Mouse (Mus musculus) hindbrain, postnatal 0 days (tissue): ENCODE measurements around the gene Dpp6. TPM values are rescaled to one million over a fixed set of nuclear protein-coding genes. Genes with fewer than 3 reads are reported as not detected.

ENCODE experiments used
- ATAC-seq: fragments of 200-750 bp; cut with Nextera tagmentation; 2 replicates; pipeline ENCODE4 v1.8.0; 2017; ENCODE audit warnings: mild to moderate bottlenecking, moderate TSS enrichment, moderate library complexity
- DNase-seq: peaks from one replicate; pipeline ENCODE4 v3.0.0-alpha.2; 2015; ENCODE audit warnings: low spot score
- H3K27ac ChIP-seq: fragments of 300-500 bp; sonication (generic); 2 replicates; pipeline ENCODE4 v1.5.1; 2014; ENCODE audit warnings: mild to moderate bottlenecking
- H3K27me3 ChIP-seq: fragments of 300-500 bp; sonication (generic); 2 replicates; pipeline ENCODE4 v1.6.1; 2014; ENCODE audit warnings: low read length, mixed read lengths; ENCODE audit not compliant: insufficient read depth
- H3K36me3 ChIP-seq: fragments of 300-500 bp; sonication (generic); 2 replicates; pipeline ENCODE4 v1.6.1; 2014; ENCODE audit warnings: low read length, mixed read lengths; ENCODE audit not compliant: insufficient read depth
- H3K4me1 ChIP-seq: fragments of 300-500 bp; sonication (generic); 2 replicates; pipeline ENCODE4 v1.6.1; 2014; ENCODE audit warnings: antibody characterized with exemption, low read length, mixed read lengths; ENCODE audit not compliant: insufficient read depth
- H3K4me2 ChIP-seq: fragments of 300-500 bp; sonication (generic); 2 replicates; pipeline ENCODE4 v1.6.1; 2014; ENCODE audit warnings: low read depth, mild to moderate bottlenecking, low read length, moderate library complexity, mixed read lengths
- H3K4me3 ChIP-seq: fragments of 300-500 bp; sonication (generic); 2 replicates; pipeline ENCODE4 v1.5.1; 2014; ENCODE audit warnings: low read length
- H3K9ac ChIP-seq: fragments of 300-500 bp; sonication (generic); replicated peaks from 2 replicates; pipeline ENCODE4 v1.6.1; 2014; ENCODE audit warnings: mild to moderate bottlenecking, low read length, moderate library complexity, mixed read lengths
- H3K9me3 ChIP-seq: fragments of 300-500 bp; sonication (generic); 2 replicates; pipeline ENCODE4 v1.6.1; 2016; ENCODE audit warnings: low read length, mixed read lengths
- CTCF ChIP-seq: IDR thresholded peaks from 2 replicates; pipeline ENCODE4 v1.5.1; 2016; ENCODE audit warnings: antibody characterized with exemption, control low read depth, low read depth
- WGBS: fragments of 180-500 bp; shearing (Covaris S2); extraction: QIAGEN DNeasy Blood & Tissue Kit; methylation state at CpG from one replicate; pipeline ENCODE4 v1.1.7; 2014; 5-methylcytosine and 5-hydroxymethylcytosine counted together
- polyA plus RNA-seq: library from polyadenylated mRNA; unstranded; fragments of >200 nt; fragmentation: Nextera tagmentation; extraction: Ambion mirVana; gene quantifications from 2 replicates; pipeline ENCODE4 v1.2.1, GENCODE M21; 2015
- total RNA-seq: library from RNA; depleted of rRNA; stranded (reverse); fragments of >200 nt; gene quantifications from 2 replicates; pipeline ENCODE4 v1.2.3, GENCODE M21; 2014

The Dpp6 gene
- total and polyA plus RNA-seq, 2 experiments from 2014 or later: 81.1 to 154 TPM

- H3K36me3 ChIP-seq: peaks cover 54% of the 10 kb centered on the region
- H3K9me3 ChIP-seq: no peaks in the 10 kb centered on the region
- H3K4me2 ChIP-seq: no peak overlapping the region
- TF ChIP-seq CTCF: no peak
- H3K4me3 ChIP-seq: no peak overlapping the region
- H3K27ac ChIP-seq: no peak overlapping the region
- DNase-seq (peak; percentile 48), ATAC-seq (peak; percentile 34; the same call in 1 of the 2 replicates)
- WGBS: 55% methylated on average over 5 of the region's 5 CpGs
- no peak overlapping the region for H3K9ac ChIP-seq
- H3K4me1 ChIP-seq: no peaks in the 10 kb centered on the region
- H3K27me3 ChIP-seq: no peaks in the 10 kb centered on the region
Observed at GRCm38 (mm10) chr5:27767948-27768347, 950.9 kb downstream of the Dpp6 start.
